Mouse (Mus musculus): ENCODE measurements around the gene Slit3. TPM values are rescaled to one million over a fixed set of nuclear protein-coding genes. Genes with fewer than 3 reads are reported as not detected.

Slit3 gene
- total RNA-seq, 2 experiments from 2014 or later: 9.5 to 13.2 TPM

GRCm38 (mm10) chr11:35124489-35125107 lies 3.6 kb downstream of the Slit3 start:
- no peak for DNase-seq

- DNase-seq: no peak
Measured at GRCm38 (mm10) chr11:35125108-35125490, 4.1 kb downstream of the Slit3 start.

- DNase-seq: no peak
Measured at GRCm38 (mm10) chr11:35131740-35132139, 10.7 kb downstream of the Slit3 start.

- DNase-seq: no peak
Measured at GRCm38 (mm10) chr11:35136625-35137024, 15.6 kb downstream of the Slit3 start.

GRCm38 (mm10) chr11:35140092-35140491 lies 19.1 kb downstream of the Slit3 start:
- no peak for DNase-seq

- DNase-seq: no peak
Measured at GRCm38 (mm10) chr11:35142202-35142601, 21.2 kb downstream of the Slit3 start.

- no peak for DNase-seq
Measured at GRCm38 (mm10) chr11:35142698-35143360, 21.8 kb downstream of the Slit3 start.

GRCm38 (mm10) chr11:35147818-35148445 lies 26.9 kb downstream of the Slit3 start:
- DNase-seq: no peak

- no peak for DNase-seq
Measured at GRCm38 (mm10) chr11:35151539-35151951, 30.5 kb downstream of the Slit3 start.

- DNase-seq: no peak
Measured at GRCm38 (mm10) chr11:35152875-35153274, 31.9 kb downstream of the Slit3 start.

GRCm38 (mm10) chr11:35154449-35154848 lies 33.4 kb downstream of the Slit3 start:
- DNase-seq: no peak

GRCm38 (mm10) chr11:35155281-35155680 lies 34.3 kb downstream of the Slit3 start:
- no peak for DNase-seq

- no peak for DNase-seq
Measured at GRCm38 (mm10) chr11:35156676-35157075, 35.7 kb downstream of the Slit3 start.

GRCm38 (mm10) chr11:35160682-35161211 lies 39.7 kb downstream of the Slit3 start:
- no peak for DNase-seq

- no peak for DNase-seq
Measured at GRCm38 (mm10) chr11:35163396-35163795, 42.4 kb downstream of the Slit3 start.

GRCm38 (mm10) chr11:35167176-35167575 lies 46.2 kb downstream of the Slit3 start:
- no peak for DNase-seq

- no peak for DNase-seq
Measured at GRCm38 (mm10) chr11:35171505-35171904, 50.5 kb downstream of the Slit3 start.

- DNase-seq: no peak
Measured at GRCm38 (mm10) chr11:35177564-35177963, 56.5 kb downstream of the Slit3 start.

GRCm38 (mm10) chr11:35178144-35178817 lies 57.3 kb downstream of the Slit3 start:
- DNase-seq: no peak

GRCm38 (mm10) chr11:35179305-35179704 lies 58.3 kb downstream of the Slit3 start:
- no peak for DNase-seq

GRCm38 (mm10) chr11:35182887-35183286 lies 61.9 kb downstream of the Slit3 start:
- no peak for DNase-seq

- no peak for DNase-seq
Measured at GRCm38 (mm10) chr11:35194826-35195225, 73.8 kb downstream of the Slit3 start.

- peak; percentile 42 for DNase-seq
Measured at GRCm38 (mm10) chr11:35196777-35197176, 75.8 kb downstream of the Slit3 start.
